Mouse (Mus musculus) heart, embryonic 15.5 days (tissue): ENCODE results near the gene Echdc1. TPM values are rescaled to one million over a fixed set of nuclear protein-coding genes. Genes with fewer than 3 reads are reported as not detected.

Source experiments
- ATAC-seq: fragments of 200-750 bp; cut with Nextera tagmentation; replicated peaks from 2 replicates; pipeline ENCODE4 v1.8.0; 2017; ENCODE audit warnings: low read depth, moderate TSS enrichment; ENCODE audit not compliant: insufficient number of reproducible peaks, insufficient read depth, low FRiP score
- H3K27ac ChIP-seq: fragments of 300-500 bp; sonication (generic); 2 replicates; pipeline ENCODE4 v1.5.1; 2015; ENCODE audit warnings: mild to moderate bottlenecking, inconsistent platforms
- H3K27me3 ChIP-seq: fragments of 300-500 bp; sonication (generic); 2 replicates; pipeline ENCODE4 v1.6.1; 2015; ENCODE audit warnings: inconsistent platforms
- H3K36me3 ChIP-seq: fragments of 300-500 bp; sonication (generic); 2 replicates; pipeline ENCODE4 v1.6.1; 2015; ENCODE audit warnings: mild to moderate bottlenecking, inconsistent platforms
- H3K4me1 ChIP-seq: fragments of 300-500 bp; sonication (generic); replicated peaks from 2 replicates; pipeline ENCODE4 v1.6.1; 2015; ENCODE audit warnings: inconsistent platforms
- H3K4me2 ChIP-seq: fragments of 300-500 bp; sonication (generic); 2 replicates; pipeline ENCODE4 v1.6.1; 2015; ENCODE audit warnings: inconsistent platforms, mild to moderate bottlenecking, moderate library complexity
- H3K4me3 ChIP-seq: fragments of 300-500 bp; sonication (generic); 2 replicates; pipeline ENCODE4 v1.5.1; 2015; ENCODE audit warnings: mild to moderate bottlenecking, inconsistent platforms
- H3K9ac ChIP-seq: fragments of 300-500 bp; sonication (generic); 2 replicates; pipeline ENCODE4 v1.6.1; 2015; ENCODE audit warnings: mild to moderate bottlenecking, inconsistent platforms
- H3K9me3 ChIP-seq: fragments of 300-500 bp; sonication (generic); replicated peaks from 2 replicates; pipeline ENCODE4 v1.6.1; 2016; ENCODE audit warnings: inconsistent platforms
- WGBS: fragments of 180-500 bp; shearing (Covaris S2); methylation state at CpG from one replicate; pipeline ENCODE4 v1.1.7; 2015; ENCODE audit warnings: mixed read lengths; 5-methylcytosine and 5-hydroxymethylcytosine counted together
- polyA plus RNA-seq: library from polyadenylated mRNA; unstranded; fragments of >200 nt; fragmentation: Nextera tagmentation; extraction: Ambion mirVana; gene quantifications from 2 replicates; pipeline ENCODE4 v1.2.1, GENCODE M21; 2015

The Echdc1 gene
- 24.9 and 25.0 TPM in 2 replicates for polyA plus RNA-seq

DNA sequence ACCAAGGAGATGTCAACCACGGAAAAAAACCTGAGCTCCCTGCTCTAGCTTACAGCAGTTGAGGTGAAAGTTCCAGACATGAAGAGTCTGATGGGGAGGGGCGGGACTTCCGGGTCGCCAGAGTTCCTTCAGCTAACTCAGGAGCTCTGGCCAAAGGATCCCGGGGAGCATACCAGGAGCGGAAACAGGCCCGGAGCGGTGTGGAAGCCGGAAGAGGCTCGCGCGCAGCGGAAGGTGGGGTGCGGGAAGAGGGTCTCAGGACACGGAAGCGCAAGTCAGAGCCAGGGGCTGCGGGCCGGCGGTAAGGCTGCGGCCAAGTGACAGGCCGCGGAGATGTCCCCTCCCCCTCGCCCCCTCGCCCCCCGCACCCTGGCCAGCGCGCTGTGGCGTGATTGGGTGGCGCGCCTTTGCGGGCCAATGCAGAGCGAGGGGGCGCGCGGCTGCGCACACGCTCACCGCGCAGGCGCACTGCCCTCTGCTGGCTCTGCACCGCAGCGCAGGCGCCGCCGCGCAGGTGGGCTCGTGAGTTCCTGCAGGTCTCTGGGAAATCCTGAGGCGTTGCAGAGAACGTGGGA is at the start of gene Echdc1:
Echdc1 (plus strand) TSS at position 103 of the 575 bp plus-strand sequence.
- H3K4me2 ChIP-seq: peak within 1 kb of the TSS; percentile 75
- peak within 1 kb of the TSS; percentile 84 for H3K9ac ChIP-seq
- H3K9me3 ChIP-seq: no peaks in the 10 kb centered on the region
- WGBS: under 1% methylated on average over 48 of the region's 49 CpGs
- H3K27ac ChIP-seq: peak within 1 kb of the TSS; percentile 93
- H3K4me1 ChIP-seq: 0 out of 2 replicates have a peak, but pooled peaks cover 4% of the 10 kb centered on the region
- no peaks in the 10 kb centered on the region; the same call in 1 of the 2 replicates for H3K36me3 ChIP-seq
- peak; percentile 98 for ATAC-seq
- no peaks in the 10 kb centered on the region for H3K27me3 ChIP-seq
- peak within 1 kb of the TSS; percentile 92 for H3K4me3 ChIP-seq

DNA sequence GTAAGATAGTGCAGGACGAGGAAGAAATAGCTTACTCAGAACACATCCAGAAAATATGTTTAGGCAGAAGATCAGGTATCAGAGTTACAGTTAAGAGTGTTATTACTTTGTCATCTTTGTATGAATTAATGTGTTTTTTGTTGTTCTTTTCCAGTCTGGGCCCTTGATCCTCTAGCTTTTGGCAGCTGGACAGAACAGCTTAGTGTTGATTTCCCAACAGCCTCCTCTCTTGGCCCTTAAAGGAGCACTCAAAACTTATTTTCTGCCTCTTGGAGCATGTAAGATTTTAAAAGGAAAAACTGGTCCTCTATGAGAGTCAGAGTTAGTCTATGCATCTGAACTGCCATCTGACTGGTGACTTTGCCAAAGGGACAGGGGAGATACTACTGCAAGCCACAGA is 31.2 kb upstream of the Echdc1 start:
- no peaks in the 10 kb centered on the region for H3K4me1 ChIP-seq
- H3K4me3 ChIP-seq: no peak overlapping the region
- H3K36me3 ChIP-seq: no peaks in the 10 kb centered on the region
- H3K9me3 ChIP-seq: no peaks in the 10 kb centered on the region
- H3K9ac ChIP-seq: no peak overlapping the region
- H3K27ac ChIP-seq: no peak overlapping the region
- H3K27me3 ChIP-seq: no peaks in the 10 kb centered on the region
- no peak for ATAC-seq
- 53% methylated on average over 1 of the region's 1 CpGs for WGBS
- no peak overlapping the region for H3K4me2 ChIP-seq

DNA sequence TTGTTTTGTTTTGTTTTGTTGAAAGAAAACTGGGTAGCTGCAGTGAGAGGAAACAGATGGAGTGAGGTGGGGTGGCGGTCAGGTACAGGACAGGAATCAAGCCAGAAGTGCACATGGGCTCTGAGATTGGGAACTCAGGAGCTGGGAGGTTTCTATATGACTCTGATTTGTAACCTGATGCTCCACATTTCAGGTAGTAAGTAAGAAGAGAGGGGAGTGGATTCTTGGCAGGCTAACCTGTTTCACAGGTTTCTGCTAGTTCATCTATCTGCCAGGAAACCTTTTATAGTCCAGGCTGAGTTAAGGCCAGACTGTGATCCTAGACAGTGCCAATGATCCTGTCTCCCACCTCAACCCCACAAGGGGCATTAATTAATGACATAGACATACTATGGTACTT is 27.2 kb upstream of the Echdc1 start:
- H3K4me3 ChIP-seq: no peak overlapping the region
- H3K9me3 ChIP-seq: no peaks in the 10 kb centered on the region
- no peak overlapping the region for H3K4me2 ChIP-seq
- H3K9ac ChIP-seq: no peak overlapping the region
- no peaks in the 10 kb centered on the region for H3K4me1 ChIP-seq
- 75% methylated on average over 1 of the region's 1 CpGs for WGBS
- H3K36me3 ChIP-seq: no peaks in the 10 kb centered on the region
- no peak for ATAC-seq
- H3K27me3 ChIP-seq: no peaks in the 10 kb centered on the region
- no peak overlapping the region for H3K27ac ChIP-seq

DNA sequence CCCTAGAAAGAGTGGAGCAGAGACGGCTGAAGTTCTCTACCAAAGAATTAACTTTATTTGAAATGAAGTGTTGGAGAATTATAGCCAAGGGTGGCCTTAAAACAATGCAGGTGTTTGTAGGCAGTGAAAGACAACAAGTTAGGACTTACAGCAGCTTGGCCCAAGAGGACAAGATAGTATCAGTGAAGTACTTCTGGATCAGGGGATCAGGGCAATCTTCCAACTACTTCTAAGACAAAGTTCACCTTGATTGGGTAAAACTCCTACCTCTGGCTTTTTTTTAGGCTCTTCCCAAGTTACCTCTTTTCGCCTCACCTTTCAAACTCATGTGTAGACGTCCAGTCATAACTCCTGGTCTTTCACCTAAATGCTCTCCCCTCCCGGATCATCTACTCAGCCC is 10.7 kb upstream of the Echdc1 start:
- Histone ChIP-seq H3K27me3 (no peaks in the 10 kb centered on the region), H3K27ac (no peak overlapping the region), H3K9me3 (no peaks in the 10 kb centered on the region), H3K4me1 (no peaks in the 10 kb centered on the region), H3K4me2 (no peak overlapping the region), H3K36me3 (no peaks in the 10 kb centered on the region), H3K9ac (no peak overlapping the region), H3K4me3 (no peak overlapping the region)
- 82% methylated on average over 4 of the region's 4 CpGs for WGBS
- no peak for ATAC-seq

DNA sequence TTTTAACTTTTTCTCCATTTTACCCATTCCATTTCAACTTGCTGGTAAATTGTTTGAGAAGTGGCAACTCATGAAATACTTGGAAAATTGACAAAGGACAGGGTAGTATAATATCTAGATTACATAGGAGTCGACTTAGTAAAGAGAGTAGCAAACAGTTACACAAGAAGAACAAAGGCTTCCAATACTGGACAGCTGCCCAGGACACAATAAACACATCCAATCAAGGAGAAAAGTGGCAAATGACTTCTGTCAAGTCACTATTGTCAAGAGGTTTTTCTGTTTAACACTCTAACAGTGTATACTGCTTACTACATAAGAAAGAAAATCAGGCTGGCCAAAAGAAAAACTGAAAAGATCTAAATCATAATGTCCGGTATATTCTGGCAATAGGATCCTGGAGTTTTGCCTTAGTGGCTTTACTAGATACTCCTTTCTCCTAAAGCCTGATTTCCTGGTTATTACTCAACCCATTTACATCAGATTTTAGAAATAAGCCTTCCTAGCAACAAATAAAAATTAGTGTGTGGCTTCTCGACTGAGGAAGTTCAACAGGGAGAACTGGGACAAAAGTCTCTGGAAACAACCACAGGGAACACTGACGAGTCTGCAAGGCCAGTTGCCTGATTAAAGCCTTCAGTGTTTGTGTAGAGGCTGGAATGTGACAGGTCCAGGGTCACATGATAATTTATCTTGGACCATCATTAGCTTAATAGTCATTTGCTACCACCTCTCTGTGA is 1.3 kb upstream of the Echdc1 start:
- H3K4me1 ChIP-seq: 0 out of 2 replicates have a peak, but pooled peaks cover 4% of the 10 kb centered on the region
- no peaks in the 10 kb centered on the region for H3K27me3 ChIP-seq
- H3K27ac ChIP-seq: no peak overlapping the region
- no peak overlapping the region; the same call in 1 of the 2 replicates for H3K4me2 ChIP-seq
- ATAC-seq: no peak
- H3K4me3 ChIP-seq: no peak overlapping the region
- WGBS: 74% methylated on average over 4 of the region's 4 CpGs
- no peaks in the 10 kb centered on the region for H3K36me3 ChIP-seq
- no peak overlapping the region for H3K9ac ChIP-seq
- H3K9me3 ChIP-seq: no peaks in the 10 kb centered on the region

DNA sequence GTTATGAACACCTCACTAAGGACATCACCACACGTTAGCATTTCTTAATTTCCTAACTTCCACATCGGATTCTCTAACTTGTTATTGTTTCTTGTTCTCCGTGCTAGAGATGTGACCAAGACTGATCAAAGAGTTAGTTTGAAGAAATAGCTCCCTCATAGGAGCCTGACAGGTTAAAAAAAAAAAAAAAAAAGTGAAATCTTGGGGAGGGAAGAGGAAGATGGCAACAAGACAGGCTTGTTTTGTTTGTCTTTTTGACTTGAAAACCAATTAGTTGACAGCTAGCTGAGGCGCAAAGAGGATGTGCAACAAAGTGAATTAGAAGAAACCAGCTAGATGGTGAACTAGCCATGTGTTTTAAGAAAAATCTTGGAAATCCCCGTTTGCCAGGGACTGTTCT is 939 bp downstream of the Echdc1 start:
- no peak for ATAC-seq
- Histone ChIP-seq H3K36me3 (no peaks in the 10 kb centered on the region; the same call in 1 of the 2 replicates), H3K4me3 (peak overlapping the region; percentile 92), H3K9me3 (no peaks in the 10 kb centered on the region), H3K27ac (no peak overlapping the region), H3K27me3 (no peaks in the 10 kb centered on the region), H3K4me2 (peak overlapping the region; percentile 75), H3K9ac (peak overlapping the region; percentile 84; the same call in 1 of the 2 replicates), H3K4me1 (0 out of 2 replicates have a peak, but pooled peaks cover 4% of the 10 kb centered on the region)
- WGBS: 42% methylated on average over 5 of the region's 5 CpGs

DNA sequence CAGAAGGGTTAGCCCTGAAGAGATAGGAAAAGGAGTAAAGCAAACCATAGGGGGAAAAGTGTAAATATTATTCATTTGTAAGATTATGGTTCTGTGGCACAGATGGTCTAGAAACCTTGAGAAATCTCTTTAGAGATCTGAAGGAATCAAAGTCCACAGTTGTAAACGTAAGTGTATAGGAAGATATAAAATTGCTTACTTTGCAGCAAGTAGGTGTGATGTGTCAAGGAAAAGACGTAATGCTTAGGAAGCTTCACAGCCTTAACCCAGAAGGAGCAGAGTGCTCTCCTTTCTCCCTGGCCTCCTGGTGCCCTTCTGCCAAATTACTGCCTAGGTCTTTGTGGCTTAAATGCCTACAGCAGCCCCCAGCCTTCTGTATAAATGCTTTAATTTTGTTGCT is 11.9 kb downstream of the Echdc1 start:
- Histone ChIP-seq H3K4me1 (no peaks in the 10 kb centered on the region), H3K4me2 (no peak overlapping the region), H3K4me3 (no peak overlapping the region), H3K36me3 (no peaks in the 10 kb centered on the region), H3K9ac (no peak overlapping the region), H3K9me3 (no peaks in the 10 kb centered on the region), H3K27ac (no peak overlapping the region), H3K27me3 (no peaks in the 10 kb centered on the region)
- WGBS: 78% methylated on average over 2 of the region's 2 CpGs
- no peak for ATAC-seq

DNA sequence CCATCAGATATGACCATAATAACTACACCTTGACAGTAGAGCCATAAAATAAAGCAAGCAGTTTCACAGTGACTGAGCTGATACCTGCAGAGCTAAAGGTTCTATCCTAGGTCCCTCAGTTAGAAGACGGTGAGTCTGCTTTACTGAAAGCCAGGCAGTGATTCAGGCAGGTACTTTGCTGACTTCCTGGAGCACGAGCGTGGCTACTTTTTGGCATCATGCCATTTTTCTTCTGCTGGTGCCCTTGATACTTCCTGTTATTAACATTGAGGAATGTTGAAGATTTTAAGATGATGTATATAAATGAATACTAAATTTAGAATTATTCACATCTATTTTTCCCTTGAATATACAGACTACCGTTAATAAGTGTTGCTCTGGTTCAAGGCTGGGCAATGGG is 20.9 kb downstream of the Echdc1 start:
- WGBS: 48% methylated on average over 4 of the region's 4 CpGs
- 0 out of 2 replicates have a peak, but pooled peaks cover 3% of the 10 kb centered on the region for H3K4me1 ChIP-seq
- no peak overlapping the region for H3K27ac ChIP-seq
- no peak for ATAC-seq
- no peak overlapping the region for H3K4me2 ChIP-seq
- no peaks in the 10 kb centered on the region for H3K27me3 ChIP-seq
- H3K36me3 ChIP-seq: no peaks in the 10 kb centered on the region
- H3K9ac ChIP-seq: no peak overlapping the region
- no peaks in the 10 kb centered on the region for H3K9me3 ChIP-seq
- no peak overlapping the region for H3K4me3 ChIP-seq

DNA sequence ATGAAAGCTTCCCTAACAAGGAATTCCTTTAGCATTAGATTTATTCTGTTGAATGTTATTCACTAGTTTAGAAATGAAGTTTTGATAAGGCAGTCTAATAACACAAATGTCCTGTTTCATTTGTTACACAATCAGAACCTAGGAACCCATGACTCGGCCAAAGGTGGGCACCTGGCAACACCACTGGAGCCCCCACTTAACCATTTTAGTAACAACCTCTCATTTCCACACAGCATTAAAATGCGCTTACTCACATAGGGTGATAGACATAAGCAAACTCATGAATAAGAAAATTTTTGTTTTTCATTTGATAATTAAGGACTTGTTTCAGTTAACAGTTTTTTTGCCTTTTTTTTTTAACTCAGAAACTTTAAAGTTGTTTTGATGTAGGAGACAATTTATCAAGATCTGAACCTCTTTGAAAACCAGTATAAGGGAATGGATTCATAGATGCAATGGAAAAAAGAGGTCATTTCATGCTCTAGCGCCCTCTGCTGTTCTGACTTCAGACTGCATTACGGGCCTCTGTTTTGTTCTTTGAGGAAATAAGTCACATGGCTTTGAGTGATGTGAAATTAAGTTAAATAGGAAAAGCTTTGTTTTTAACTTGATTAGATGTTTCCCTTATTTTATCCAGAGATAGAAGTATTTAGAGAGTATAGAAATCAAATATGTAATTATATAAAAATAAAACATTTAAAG is 25.5 kb downstream of the Echdc1 start:
- no peak overlapping the region for H3K27ac ChIP-seq
- peaks cover 6% of the 10 kb centered on the region; the same call in 1 of the 2 replicates for H3K36me3 ChIP-seq
- WGBS: 49% methylated on average over 4 of the region's 4 CpGs
- no peak for ATAC-seq
- no peaks in the 10 kb centered on the region for H3K27me3 ChIP-seq
- 0 out of 2 replicates have a peak, but pooled peaks cover 3% of the 10 kb centered on the region for H3K4me1 ChIP-seq
- H3K4me2 ChIP-seq: no peak overlapping the region
- no peak overlapping the region for H3K4me3 ChIP-seq
- H3K9me3 ChIP-seq: no peaks in the 10 kb centered on the region
- H3K9ac ChIP-seq: no peak overlapping the region

DNA sequence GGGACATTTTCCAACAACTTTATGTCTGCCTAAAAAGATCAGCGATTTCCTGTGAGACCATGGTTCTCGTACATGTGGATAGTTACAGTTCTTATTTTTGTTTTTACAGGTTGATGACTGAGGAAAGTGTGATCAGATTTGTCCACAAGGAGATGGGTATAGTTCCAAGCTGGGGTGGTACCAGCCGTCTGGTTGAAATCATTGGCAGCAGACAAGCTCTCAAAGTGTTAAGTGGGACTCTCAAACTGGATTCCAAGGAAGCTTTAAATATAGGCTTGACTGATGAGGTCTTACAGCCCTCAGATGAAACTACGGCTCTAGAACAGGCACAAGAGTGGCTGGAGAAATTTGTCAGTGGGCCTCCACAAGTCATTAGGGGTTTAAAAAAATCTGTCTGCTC is 31.3 kb downstream of the Echdc1 start:
- H3K27ac ChIP-seq: no peak overlapping the region
- H3K27me3 ChIP-seq: no peaks in the 10 kb centered on the region
- H3K4me1 ChIP-seq: no peaks in the 10 kb centered on the region
- ATAC-seq: no peak
- H3K9ac ChIP-seq: no peak overlapping the region
- H3K4me2 ChIP-seq: no peak overlapping the region
- H3K4me3 ChIP-seq: no peak overlapping the region
- 66% methylated on average over 4 of the region's 4 CpGs for WGBS
- no peaks in the 10 kb centered on the region for H3K9me3 ChIP-seq
- H3K36me3 ChIP-seq: peaks cover 31% of the 10 kb centered on the region

DNA sequence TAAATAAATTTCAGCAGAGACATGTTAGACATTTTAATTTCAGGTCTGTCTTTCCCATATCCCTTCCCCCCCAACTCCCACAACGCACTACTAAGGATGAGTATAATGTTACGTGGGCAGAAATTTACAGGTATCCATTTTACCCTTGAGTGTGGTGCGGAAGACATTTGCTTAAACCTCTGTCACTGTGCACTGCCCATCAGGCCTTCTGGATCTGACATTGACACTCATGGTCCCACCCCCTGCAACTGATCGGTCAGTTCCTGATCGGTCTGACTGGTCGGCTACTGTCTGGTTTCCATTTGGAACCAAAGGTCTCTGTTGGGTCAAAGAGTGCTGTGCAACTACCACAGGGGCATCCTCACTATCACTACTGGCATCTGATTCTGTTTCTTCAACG is 33.7 kb downstream of the Echdc1 start:
- Histone ChIP-seq H3K4me1 (no peaks in the 10 kb centered on the region), H3K4me3 (no peak overlapping the region), H3K9ac (no peak overlapping the region), H3K9me3 (no peaks in the 10 kb centered on the region), H3K27me3 (no peaks in the 10 kb centered on the region), H3K27ac (no peak overlapping the region), H3K36me3 (peaks cover 32% of the 10 kb centered on the region), H3K4me2 (no peak overlapping the region)
- WGBS: 93% methylated on average over 7 of the region's 7 CpGs
- no peak for ATAC-seq
